Mouse (Mus musculus): ENCODE results near the gene Patj. TPM values are rescaled to one million over a fixed set of nuclear protein-coding genes. Genes with fewer than 3 reads are reported as not detected.
A peak's percentile ranks its signal among the peaks of the same experiment; 100 is the strongest.

The Patj gene
- polyA plus RNA-seq, 1 experiment from 2014 or later = 6.7 TPM

GRCm38 (mm10) chr4:98541591-98541990 lies 146.0 kb downstream of the Patj start:
- no peak for ATAC-seq (ENCODE audit: low FRiP score)
- H3K4me2 ChIP-seq = no peak overlapping the region

GRCm38 (mm10) chr4:98543001-98543400 lies 147.4 kb downstream of the Patj start:
- Histone ChIP-seq H3K27ac (no peak overlapping the region), H3K36me3 (no peaks in the 10 kb centered on the region), H3K27me3 (no peaks in the 10 kb centered on the region), H3K4me2 (no peak overlapping the region), H3K9ac (no peak overlapping the region), H3K4me3 (no peak overlapping the region), H3K4me1 (replicated peaks) (peaks cover 13% of the 10 kb centered on the region), H3K9me3 (no peaks in the 10 kb centered on the region)
- WGBS = 78% methylated on average over 3 of the region's 3 CpGs
- no peak for ATAC-seq (ENCODE audit: low FRiP score)

More at GRCm38 (mm10) chr4:98541591-98541990, 146.0 kb downstream of the Patj start:
- Histone ChIP-seq H3K4me3 (no peak overlapping the region), H3K4me1 (replicated peaks) (peaks cover 4% of the 10 kb centered on the region), H3K9ac (no peak overlapping the region), H3K27ac (no peak overlapping the region), H3K36me3 (no peaks in the 10 kb centered on the region), H3K9me3 (no peaks in the 10 kb centered on the region), H3K27me3 (no peaks in the 10 kb centered on the region)
- 83% methylated on average over 2 of the region's 2 CpGs for WGBS

GRCm38 (mm10) chr4:98545376-98545775 lies 149.8 kb downstream of the Patj start:
- peaks cover 13% of the 10 kb centered on the region for H3K4me1 ChIP-seq (replicated peaks)
- 44% methylated on average over 1 of the region's 1 CpGs for WGBS
- H3K4me3 ChIP-seq = no peak overlapping the region
- H3K9ac ChIP-seq = no peak overlapping the region
- H3K36me3 ChIP-seq = no peaks in the 10 kb centered on the region
- ATAC-seq (ENCODE audit: low FRiP score) = no peak
- H3K27me3 ChIP-seq = no peaks in the 10 kb centered on the region
- no peaks in the 10 kb centered on the region for H3K9me3 ChIP-seq
- no peak overlapping the region for H3K4me2 ChIP-seq
- H3K27ac ChIP-seq = no peak overlapping the region

- Histone ChIP-seq H3K36me3 (no peaks in the 10 kb centered on the region), H3K9ac (peak overlapping the region; percentile 59), H3K9me3 (no peaks in the 10 kb centered on the region), H3K4me2 (peak overlapping the region; percentile 34), H3K4me3 (no peak overlapping the region), H3K27ac (peak overlapping the region; percentile 60), H3K27me3 (no peaks in the 10 kb centered on the region), H3K4me1 (replicated peaks) (peaks cover 13% of the 10 kb centered on the region)
- peak; percentile 65; the same call in 1 of the 2 replicates for ATAC-seq (ENCODE audit: low FRiP score)
- 38% methylated on average over 12 of the region's 12 CpGs for WGBS
These were observed 151.0 kb downstream of the Patj start for GRCm38 (mm10) chr4:98546456-98547176.

- Histone ChIP-seq H3K27me3 (no peaks in the 10 kb centered on the region), H3K4me2 (no peak overlapping the region), H3K4me3 (no peak overlapping the region), H3K9ac (no peak overlapping the region), H3K27ac (no peak overlapping the region), H3K36me3 (no peaks in the 10 kb centered on the region), H3K9me3 (no peaks in the 10 kb centered on the region), H3K4me1 (replicated peaks) (peaks cover 16% of the 10 kb centered on the region)
- WGBS = 90% methylated on average over 7 of the region's 7 CpGs
- ATAC-seq (ENCODE audit: low FRiP score) = no peak
These were observed 153.9 kb downstream of the Patj start for GRCm38 (mm10) chr4:98549491-98549890.

GRCm38 (mm10) chr4:98550116-98550515 lies 154.5 kb downstream of the Patj start:
- WGBS = 93% methylated on average over 5 of the region's 5 CpGs
- no peaks in the 10 kb centered on the region for H3K9me3 ChIP-seq
- H3K4me3 ChIP-seq = no peak overlapping the region
- H3K4me2 ChIP-seq = no peak overlapping the region
- no peak overlapping the region for H3K27ac ChIP-seq
- ATAC-seq (ENCODE audit: low FRiP score) = no peak
- no peaks in the 10 kb centered on the region for H3K27me3 ChIP-seq
- H3K4me1 ChIP-seq (replicated peaks) = peaks cover 16% of the 10 kb centered on the region
- no peak overlapping the region for H3K9ac ChIP-seq
- H3K36me3 ChIP-seq = no peaks in the 10 kb centered on the region

GRCm38 (mm10) chr4:98555666-98556065 lies 160.1 kb downstream of the Patj start:
- no peak overlapping the region for H3K4me3 ChIP-seq
- peak overlapping the region; percentile 32; the same call in 1 of the 2 replicates for H3K27ac ChIP-seq
- WGBS = 69% methylated on average over 2 of the region's 2 CpGs
- H3K36me3 ChIP-seq = no peaks in the 10 kb centered on the region
- peaks cover 13% of the 10 kb centered on the region for H3K4me1 ChIP-seq (replicated peaks)
- H3K9me3 ChIP-seq = no peaks in the 10 kb centered on the region
- no peak overlapping the region for H3K9ac ChIP-seq
- no peaks in the 10 kb centered on the region for H3K27me3 ChIP-seq
- ATAC-seq (ENCODE audit: low FRiP score) = peak; percentile 62; the same call in 1 of the 2 replicates
- H3K4me2 ChIP-seq = no peak overlapping the region

GRCm38 (mm10) chr4:98556449-98556848 lies 160.9 kb downstream of the Patj start:
- H3K27ac ChIP-seq = no peak overlapping the region

GRCm38 (mm10) chr4:98557192-98557591 lies 161.6 kb downstream of the Patj start:
- Histone ChIP-seq H3K4me1 (replicated peaks) (peaks cover 13% of the 10 kb centered on the region), H3K4me3 (no peak overlapping the region), H3K27me3 (no peaks in the 10 kb centered on the region), H3K4me2 (no peak overlapping the region), H3K9me3 (no peaks in the 10 kb centered on the region), H3K27ac (no peak overlapping the region), H3K9ac (no peak overlapping the region), H3K36me3 (no peaks in the 10 kb centered on the region)
- WGBS = 92% methylated on average over 13 of the region's 13 CpGs
- no peak for ATAC-seq (ENCODE audit: low FRiP score)

More at GRCm38 (mm10) chr4:98556449-98556848, 160.9 kb downstream of the Patj start:
- Histone ChIP-seq H3K4me3 (no peak overlapping the region), H3K27me3 (no peaks in the 10 kb centered on the region), H3K4me2 (no peak overlapping the region), H3K9me3 (no peaks in the 10 kb centered on the region), H3K4me1 (replicated peaks) (peaks cover 13% of the 10 kb centered on the region), H3K9ac (no peak overlapping the region), H3K36me3 (no peaks in the 10 kb centered on the region)
- WGBS = 90% methylated on average over 6 of the region's 6 CpGs
- no peak for ATAC-seq (ENCODE audit: low FRiP score)

GRCm38 (mm10) chr4:98560196-98560830 lies 164.7 kb downstream of the Patj start:
- Histone ChIP-seq H3K27ac (peak overlapping the region; percentile 36), H3K4me1 (replicated peaks) (peaks cover 26% of the 10 kb centered on the region), H3K9me3 (no peaks in the 10 kb centered on the region), H3K27me3 (no peaks in the 10 kb centered on the region), H3K36me3 (no peaks in the 10 kb centered on the region), H3K4me2 (no peak overlapping the region), H3K9ac (no peak overlapping the region), H3K4me3 (no peak overlapping the region)
- ATAC-seq (ENCODE audit: low FRiP score) = no peak
- WGBS = 68% methylated on average over 9 of the region's 9 CpGs

- ATAC-seq (ENCODE audit: low FRiP score) = no peak
- Histone ChIP-seq H3K9ac (no peak overlapping the region), H3K4me1 (replicated peaks) (peaks cover 21% of the 10 kb centered on the region), H3K9me3 (no peaks in the 10 kb centered on the region), H3K36me3 (no peaks in the 10 kb centered on the region), H3K4me3 (no peak overlapping the region), H3K27me3 (no peaks in the 10 kb centered on the region), H3K4me2 (no peak overlapping the region), H3K27ac (no peak overlapping the region)
- WGBS = 57% methylated on average over 5 of the region's 5 CpGs
These were observed 167.5 kb downstream of the Patj start for GRCm38 (mm10) chr4:98563082-98563481.

- H3K4me1 ChIP-seq (replicated peaks) = peaks cover 21% of the 10 kb centered on the region
- H3K36me3 ChIP-seq = no peaks in the 10 kb centered on the region
- 64% methylated on average over 10 of the region's 10 CpGs for WGBS
- H3K27ac ChIP-seq = no peak overlapping the region
- H3K27me3 ChIP-seq = no peaks in the 10 kb centered on the region
- no peak overlapping the region for H3K9ac ChIP-seq
- no peaks in the 10 kb centered on the region for H3K9me3 ChIP-seq
- H3K4me2 ChIP-seq = no peak overlapping the region
- H3K4me3 ChIP-seq = no peak overlapping the region
- ATAC-seq (ENCODE audit: low FRiP score) = no peak
These were observed 168.1 kb downstream of the Patj start for GRCm38 (mm10) chr4:98563506-98564195.

Measured in hindbrain, embryonic 13.5 days (tissue).